Mouse (Mus musculus): ENCODE results near the gene Sec16b.

Gene Sec16b

DNA sequence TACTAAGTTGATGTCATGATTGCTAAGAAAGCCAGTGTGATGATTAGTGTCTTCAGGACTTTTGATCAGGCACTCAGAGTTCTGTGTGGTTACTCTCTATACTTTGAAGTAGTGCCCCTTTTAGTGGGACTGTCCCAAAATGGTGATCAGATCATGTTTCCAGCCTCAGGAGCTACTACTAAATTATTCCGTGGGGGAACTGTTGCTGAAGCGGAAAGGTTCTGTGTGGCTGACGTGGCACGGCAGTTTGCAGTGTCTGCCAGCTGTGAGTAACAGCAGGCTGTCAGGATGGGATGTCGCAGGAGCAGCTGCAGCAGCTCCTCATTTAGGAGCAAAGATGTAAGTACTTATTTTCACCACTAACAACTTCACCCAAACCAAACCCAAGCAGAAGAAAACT is at the start of gene Sec16b:
TSS of gene Sec16b (plus strand) at position 207 of the 400 bp plus-strand sequence.
- DNase-seq, result no peak

GRCm38 (mm10) chr1:157457789-157458188 is 48.7 kb upstream of the Sec16b start:
- DNase-seq, result no peak

- DNase-seq, result peak; percentile 89
Measured at GRCm38 (mm10) chr1:157458421-157459208, 47.9 kb upstream of the Sec16b start, which contains the start of gene Cryzl2. Cryzl2 (plus strand) TSS chr1:157458577.

DNA sequence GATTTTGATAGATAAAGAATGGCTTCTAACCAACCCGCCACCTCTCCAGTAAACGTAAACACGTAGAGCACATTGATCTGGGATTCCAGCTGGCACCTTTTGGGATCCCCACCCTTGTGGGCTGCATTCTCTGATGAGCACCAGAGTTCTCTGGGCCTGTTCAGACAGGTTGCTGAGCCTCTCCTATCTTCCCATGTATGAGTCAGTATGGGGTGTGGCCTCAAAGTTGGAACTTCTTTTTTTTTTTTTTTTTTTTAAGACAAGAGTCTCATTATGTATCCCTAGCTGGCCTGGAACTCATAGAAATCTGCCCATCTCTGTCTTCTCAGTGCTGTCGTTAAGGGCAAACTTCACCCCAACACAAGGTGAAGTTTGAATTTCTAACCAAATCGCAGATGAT is 46.6 kb upstream of the Sec16b start:
- DNase-seq, result no peak

DNA sequence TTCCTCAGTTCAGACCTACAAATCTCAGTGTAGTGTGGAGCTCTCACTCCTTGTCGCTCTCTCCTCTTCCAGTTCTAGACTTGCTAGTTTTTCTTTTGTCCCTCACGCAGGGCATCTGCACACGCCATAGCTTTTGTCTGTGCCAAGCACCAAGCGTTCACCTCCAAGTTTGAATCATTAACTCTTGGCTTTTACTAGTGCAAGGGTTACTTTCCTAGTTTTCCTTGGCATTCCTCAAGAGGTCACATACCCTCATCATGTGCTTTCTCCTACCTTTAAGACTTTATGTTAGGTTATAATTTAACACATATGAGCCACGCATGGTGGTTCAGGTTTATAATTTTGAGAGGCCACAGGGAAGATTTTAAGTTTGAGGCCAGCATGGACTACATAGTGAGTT is 45.3 kb upstream of the Sec16b start:
- no peak for DNase-seq

GRCm38 (mm10) chr1:157462336-157462735 is 44.2 kb upstream of the Sec16b start:
- DNase-seq, result no peak

DNA sequence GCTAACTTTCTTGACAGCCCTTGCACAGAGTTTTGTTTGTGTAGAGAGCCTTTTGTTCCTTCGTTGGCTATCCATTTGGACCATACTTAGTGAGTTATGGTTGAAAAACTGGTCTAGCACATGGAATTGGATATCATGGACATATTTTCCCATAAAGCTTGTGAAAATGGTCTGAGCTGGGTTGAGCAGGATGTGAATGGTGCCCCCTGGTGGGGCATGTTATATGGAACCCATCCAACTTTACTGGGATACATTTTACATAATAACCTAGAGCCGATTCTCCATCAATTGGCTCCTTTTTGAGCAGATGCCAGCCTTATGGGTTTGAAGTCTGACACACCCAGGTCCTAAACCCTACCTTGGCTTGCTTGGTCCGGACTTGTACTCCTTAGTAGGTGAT is 41.3 kb upstream of the Sec16b start:
- peak; percentile 61 for DNase-seq

GRCm38 (mm10) chr1:157467866-157468265 is 38.7 kb upstream of the Sec16b start:
- DNase-seq, result no peak

GRCm38 (mm10) chr1:157470761-157471386 is 35.7 kb upstream of the Sec16b start:
- DNase-seq, result no peak

- no peak for DNase-seq
Measured at GRCm38 (mm10) chr1:157472716-157473115, 33.8 kb upstream of the Sec16b start.

DNA sequence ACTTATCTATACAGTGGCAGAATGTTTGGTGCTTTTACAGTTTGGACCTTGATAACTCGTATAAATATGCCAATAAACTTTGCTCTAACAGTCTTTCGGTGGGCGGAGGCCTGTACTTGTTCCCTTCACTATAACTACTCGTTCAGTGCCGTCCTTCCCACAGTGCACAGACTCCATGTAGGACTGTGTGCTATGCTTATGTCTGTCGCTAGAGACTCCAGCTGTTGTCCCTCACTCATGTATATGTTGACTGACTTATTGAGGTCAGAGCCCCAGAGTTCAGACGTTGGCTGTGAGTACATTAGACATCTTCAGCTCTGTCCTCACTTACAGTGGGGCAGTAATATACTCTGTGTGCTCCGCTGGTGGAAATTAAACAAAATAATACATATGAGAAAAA is 31.7 kb upstream of the Sec16b start:
- no peak for DNase-seq

- DNase-seq, result no peak
Measured at GRCm38 (mm10) chr1:157476231-157476630, 30.3 kb upstream of the Sec16b start.

DNA sequence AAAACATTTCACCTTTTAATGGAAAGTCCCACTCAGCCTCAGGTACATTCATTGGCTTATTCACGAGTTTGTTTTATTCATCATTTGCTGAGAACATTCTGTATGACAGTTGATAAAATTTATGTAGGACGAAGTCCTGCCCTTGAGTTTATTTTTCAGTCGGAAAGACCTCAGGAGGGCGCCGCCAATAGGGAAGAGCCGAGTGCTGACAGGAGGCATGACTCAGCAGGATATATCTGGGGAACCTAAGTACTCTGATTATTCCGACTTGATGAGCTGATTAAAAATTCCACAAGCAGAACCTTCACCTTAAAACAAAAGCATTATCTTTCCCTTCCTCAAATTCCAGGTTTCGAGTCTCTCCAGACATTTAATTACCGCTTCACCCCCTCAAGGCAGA is 26.4 kb upstream of the Sec16b start:
- DNase-seq, result no peak

DNA sequence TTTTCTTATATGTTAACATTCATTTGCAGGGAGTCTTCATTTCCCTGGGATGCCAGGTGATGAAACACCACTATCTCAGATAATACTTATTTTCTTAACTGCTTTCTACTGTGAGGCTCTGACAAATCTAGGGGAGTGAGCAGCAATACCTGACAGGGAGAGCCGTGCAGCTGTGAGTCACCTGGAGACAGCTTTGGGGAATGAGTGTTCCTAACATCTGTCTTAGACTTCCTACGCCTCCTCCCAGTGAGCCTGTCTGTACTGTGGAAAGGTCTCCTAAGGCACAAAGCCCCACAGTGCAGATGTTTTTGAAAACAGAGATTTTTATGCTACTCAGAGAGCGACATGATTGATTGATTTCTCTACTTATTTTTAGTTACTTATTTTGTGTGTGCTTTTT is 25.6 kb upstream of the Sec16b start:
- no peak for DNase-seq

- DNase-seq, result no peak
Measured at GRCm38 (mm10) chr1:157481666-157482065, 24.9 kb upstream of the Sec16b start.

- DNase-seq, result no peak
Measured at GRCm38 (mm10) chr1:157484161-157484560, 22.4 kb upstream of the Sec16b start.

GRCm38 (mm10) chr1:157500657-157501056 is 5.9 kb upstream of the Sec16b start:
- DNase-seq, result no peak

- DNase-seq, result no peak
Measured at GRCm38 (mm10) chr1:157501352-157501945, 5.1 kb upstream of the Sec16b start.

GRCm38 (mm10) chr1:157503071-157503470 is 3.5 kb upstream of the Sec16b start:
- DNase-seq, result no peak

DNA sequence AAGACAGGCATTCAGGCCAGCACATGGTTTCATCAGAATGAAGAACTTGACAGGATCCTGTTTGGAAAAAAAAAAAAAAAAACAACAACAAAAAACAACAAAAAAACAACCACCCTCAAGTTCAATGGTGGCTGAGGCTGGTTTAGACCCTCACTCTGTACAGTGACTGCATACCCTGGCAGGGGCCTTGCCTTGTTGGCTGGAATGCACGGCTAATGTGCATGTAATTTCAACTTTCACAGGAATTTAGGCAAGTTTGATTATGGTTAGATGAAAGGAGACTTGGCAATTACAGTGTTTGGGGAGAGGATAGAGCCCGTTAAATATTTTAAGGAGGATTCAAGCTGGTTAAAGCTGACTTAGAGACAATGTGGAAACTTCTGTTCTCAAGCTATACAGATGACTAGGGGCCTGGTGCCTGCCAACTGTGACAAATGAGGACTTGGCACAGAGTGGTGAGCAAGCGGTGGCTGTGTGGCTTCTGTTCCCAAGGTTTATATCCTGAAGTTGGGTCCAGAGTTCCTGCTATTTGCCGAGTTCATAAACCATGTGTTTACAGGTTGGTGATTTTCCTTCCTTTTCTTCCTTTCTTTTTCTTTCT is 567 bp downstream of the Sec16b start:
- DNase-seq, result no peak

GRCm38 (mm10) chr1:157507814-157508213 is 1.3 kb downstream of the Sec16b start:
- no peak for DNase-seq

DNA sequence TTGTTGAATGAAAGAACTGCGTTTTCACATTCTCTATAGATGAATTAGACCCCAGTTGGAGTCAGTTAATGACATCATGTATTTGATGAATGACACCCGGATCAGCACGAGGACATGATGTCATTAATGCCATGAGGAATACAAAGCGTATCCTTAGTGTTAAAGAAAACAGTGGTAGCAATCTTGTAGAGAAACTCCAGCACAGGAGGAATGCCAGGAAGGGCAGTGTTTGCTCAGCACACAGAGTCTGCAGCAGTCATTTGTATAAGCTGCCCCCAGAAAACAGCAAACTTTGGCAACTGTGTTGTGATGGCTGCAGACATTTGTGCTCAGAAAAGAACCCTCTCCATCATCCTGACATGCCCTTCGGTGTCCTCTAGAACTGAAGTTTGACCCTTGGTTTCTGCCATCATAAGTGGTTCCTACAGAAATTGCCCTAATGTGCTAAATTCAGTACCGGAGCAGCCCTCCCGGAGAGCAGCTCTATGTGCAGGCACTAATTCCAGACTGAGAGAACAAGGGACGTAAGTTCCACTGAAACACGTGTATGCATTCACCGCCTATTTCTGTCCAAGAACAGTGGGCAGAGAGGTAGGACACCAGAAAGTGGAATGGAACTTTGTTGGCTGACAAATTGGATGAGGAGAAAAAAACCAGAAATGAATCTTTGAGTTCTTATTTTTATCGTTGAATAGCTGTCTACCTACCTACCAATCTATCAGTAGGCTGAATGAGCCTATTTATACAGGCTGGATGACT is 6.3 kb downstream of the Sec16b start:
- DNase-seq, result no peak

- no peak for DNase-seq
Measured at GRCm38 (mm10) chr1:157513559-157513958, 7.0 kb downstream of the Sec16b start.
